Mouse (Mus musculus) neural tube, embryonic 14.5 days (tissue): Measurements from ENCODE around the gene Gm42715. TPM values are rescaled to one million over a fixed set of nuclear protein-coding genes. Genes with fewer than 3 reads are reported as not detected.
A peak's percentile ranks its signal among the peaks of the same experiment; 100 is the strongest.
"Not testable (repeated sequence)": the region's sequence is repeated elsewhere in the genome, so short reads cannot be mapped to it uniquely, and the experiment has no call there.

Experiments
- ATAC-seq: fragments of 200-750 bp; cut with Nextera tagmentation; 2 replicates; pipeline ENCODE4 v1.8.0; 2017; ENCODE audit warnings: low read depth, mild to moderate bottlenecking, moderate TSS enrichment, moderate library complexity
- H3K27ac ChIP-seq: fragments of 300-500 bp; sonication (generic); 2 replicates; pipeline ENCODE4 v1.5.1; 2014; ENCODE audit warnings: low read depth, mild to moderate bottlenecking, control low read depth, low read length, moderate library complexity, mixed read lengths
- H3K27me3 ChIP-seq: fragments of 300-500 bp; sonication (generic); 2 replicates; pipeline ENCODE4 v1.6.1; 2014; ENCODE audit warnings: low read length; ENCODE audit not compliant: control insufficient read depth, insufficient read depth
- H3K36me3 ChIP-seq: fragments of 300-500 bp; sonication (generic); 2 replicates; pipeline ENCODE4 v1.6.1; 2014; ENCODE audit warnings: low read length, mixed read lengths; ENCODE audit not compliant: control insufficient read depth, insufficient read depth
- H3K4me1 ChIP-seq: fragments of 300-500 bp; sonication (generic); 2 replicates; pipeline ENCODE4 v1.6.1; 2014; ENCODE audit warnings: low read length; ENCODE audit not compliant: control insufficient read depth, insufficient read depth
- H3K4me2 ChIP-seq: fragments of 300-500 bp; sonication (generic); 2 replicates; pipeline ENCODE4 v1.6.1; 2014; ENCODE audit warnings: mild to moderate bottlenecking, low read depth, low read length, control low read depth
- H3K4me3 ChIP-seq: fragments of 300-500 bp; sonication (generic); 2 replicates; pipeline ENCODE4 v1.5.1; 2014; ENCODE audit warnings: low read depth, low read length, control low read depth, mixed read lengths
- H3K9ac ChIP-seq: fragments of 300-500 bp; sonication (generic); replicated peaks from 2 replicates; pipeline ENCODE4 v1.6.1; 2014; ENCODE audit warnings: low read depth, mild to moderate bottlenecking, control low read depth, low read length, mixed read lengths
- H3K9me3 ChIP-seq: fragments of 300-500 bp; sonication (generic); 2 replicates; pipeline ENCODE4 v1.6.1; 2016; ENCODE audit warnings: low read length; ENCODE audit not compliant: control insufficient read depth
- WGBS: fragments of 180-500 bp; shearing (Covaris S2); extraction: QIAGEN DNeasy Blood & Tissue Kit; methylation state at CpG from one replicate; pipeline ENCODE4 v1.1.7; 2014; 5-methylcytosine and 5-hydroxymethylcytosine counted together
- polyA plus RNA-seq: library from polyadenylated mRNA; unstranded; fragments of >200 nt; fragmentation: Nextera tagmentation; extraction: Ambion mirVana; gene quantifications from 2 replicates; pipeline ENCODE4 v1.2.1, GENCODE M21; 2014

Gene Gm42715
- polyA plus RNA-seq, 1 experiment from 2014 or later, result 19.7 TPM

DNA sequence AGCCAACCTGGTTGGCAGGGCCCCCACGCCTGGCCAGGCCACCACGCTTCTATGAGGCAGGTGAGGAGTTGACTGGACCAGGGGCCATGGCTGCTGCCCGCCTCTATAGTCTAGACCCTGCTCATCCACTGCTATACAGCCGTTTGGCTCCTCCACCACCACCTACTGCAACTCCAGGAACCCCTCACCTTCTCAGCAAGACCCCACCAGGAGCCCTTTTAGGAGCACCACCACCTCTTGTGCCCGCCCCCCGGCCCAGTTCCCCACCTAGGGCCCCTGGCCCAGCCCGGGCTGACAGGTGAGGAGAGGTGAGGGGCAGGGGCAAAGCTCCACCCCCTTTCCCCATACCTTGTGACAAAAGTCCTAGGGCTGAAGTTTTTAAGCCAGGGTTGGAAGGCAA is 29.4 kb upstream of the Gm42715 start:
- Histone ChIP-seq H3K27ac (no peak overlapping the region), H3K27me3 (no peaks in the 10 kb centered on the region), H3K9ac (no peak overlapping the region), H3K4me3 (no peak overlapping the region), H3K36me3 (peaks cover 56% of the 10 kb centered on the region), H3K4me2 (no peak overlapping the region), H3K4me1 (no peaks in the 10 kb centered on the region), H3K9me3 (no peaks in the 10 kb centered on the region)
- ATAC-seq, result no peak
- WGBS, result 92% methylated on average over 7 of the region's 7 CpGs

DNA sequence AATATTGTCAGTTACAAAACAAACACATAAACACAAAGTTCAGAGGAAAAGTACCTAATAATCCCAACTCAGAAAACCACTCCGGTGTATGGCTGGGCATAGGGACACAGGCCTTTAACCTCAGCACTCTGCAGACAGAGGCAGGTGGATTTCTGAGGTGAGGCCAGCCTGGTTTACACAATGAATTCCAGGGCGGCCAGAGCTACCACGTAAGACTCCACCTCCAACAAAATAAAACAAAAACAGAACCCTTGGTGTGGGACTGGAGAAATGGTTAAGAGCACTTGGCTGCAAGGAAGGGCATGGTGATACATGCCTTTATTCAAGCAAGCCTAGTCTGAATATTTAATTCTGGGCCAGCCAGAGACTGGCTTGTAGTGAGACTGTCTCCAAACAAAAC is 27.5 kb upstream of the Gm42715 start:
- H3K9me3 ChIP-seq, result no peaks in the 10 kb centered on the region
- no peaks in the 10 kb centered on the region for H3K27me3 ChIP-seq
- WGBS, result 87% methylated on average over 3 of the region's 3 CpGs
- ATAC-seq, result no peak
- peaks cover 40% of the 10 kb centered on the region for H3K36me3 ChIP-seq
- H3K4me3 ChIP-seq, result no peak overlapping the region
- H3K27ac ChIP-seq, result no peak overlapping the region
- no peaks in the 10 kb centered on the region for H3K4me1 ChIP-seq
- no peak overlapping the region for H3K4me2 ChIP-seq
- H3K9ac ChIP-seq, result no peak overlapping the region

DNA sequence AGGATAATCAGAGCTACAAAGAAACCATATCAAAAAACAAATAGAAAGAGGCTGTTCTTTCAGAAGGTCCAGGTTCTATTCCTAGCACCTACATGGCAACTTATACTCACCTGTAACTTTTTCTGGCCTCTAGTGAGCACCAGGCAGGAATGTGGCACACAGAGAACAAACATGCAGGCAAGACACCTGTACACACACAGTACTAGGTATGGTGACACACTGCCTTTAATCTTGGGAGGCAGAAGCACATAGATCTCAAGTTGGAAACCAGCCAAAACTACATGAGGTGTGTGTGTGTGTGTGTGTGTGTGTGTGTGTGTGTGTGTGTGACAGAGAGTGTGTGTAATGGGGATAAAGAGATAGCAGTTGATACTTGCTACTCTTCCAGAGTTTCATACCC is 24.7 kb upstream of the Gm42715 start:
- ATAC-seq, result no peak
- H3K9me3 ChIP-seq, result no peaks in the 10 kb centered on the region

DNA sequence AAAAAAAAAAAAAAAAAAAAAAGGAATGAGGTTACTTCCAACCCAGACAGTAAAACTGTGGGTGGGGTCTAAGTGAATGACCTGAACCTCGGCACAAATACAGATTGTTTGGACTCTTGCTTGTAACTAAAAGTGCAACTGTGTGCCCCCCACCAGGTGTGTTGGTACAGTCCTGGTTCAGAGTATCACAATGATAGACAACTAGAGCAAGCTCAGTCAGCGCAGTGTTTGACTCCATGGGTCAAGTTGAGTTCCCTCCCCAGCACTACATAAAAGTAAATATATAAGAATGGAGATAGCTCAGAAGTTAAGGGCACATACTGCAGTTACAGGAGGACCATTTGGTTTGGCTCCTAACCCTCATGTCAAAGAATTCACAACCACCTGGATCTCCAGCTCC is 22.0 kb upstream of the Gm42715 start:
- no peak for ATAC-seq
- no peak overlapping the region for H3K9ac ChIP-seq

More for the DNA sequence above, 24.7 kb upstream of the Gm42715 start:
- no peak overlapping the region for H3K27ac ChIP-seq
- H3K27me3 ChIP-seq, result no peaks in the 10 kb centered on the region
- no peak overlapping the region for H3K4me2 ChIP-seq
- no peaks in the 10 kb centered on the region for H3K4me1 ChIP-seq
- H3K36me3 ChIP-seq, result peaks cover 19% of the 10 kb centered on the region
- H3K9ac ChIP-seq, result no peak overlapping the region
- no peak overlapping the region for H3K4me3 ChIP-seq

DNA sequence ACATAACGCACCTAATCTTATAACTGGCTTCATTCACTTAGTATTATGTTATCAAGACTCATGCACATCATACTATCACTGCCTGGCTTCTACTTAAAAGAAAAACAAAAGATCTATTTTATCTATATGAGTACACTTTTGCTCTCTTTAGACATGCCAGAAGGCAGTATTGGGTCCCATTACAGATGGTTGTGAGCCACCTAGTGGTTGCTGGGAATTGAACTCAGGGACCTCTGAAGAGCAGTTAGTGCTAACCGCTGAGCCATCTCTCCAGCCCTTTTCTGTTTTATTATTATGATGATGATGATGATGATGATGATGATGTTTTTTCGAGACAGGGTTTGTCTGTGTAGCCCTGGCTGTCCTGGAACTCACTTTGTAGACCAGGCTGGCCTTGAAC is 21.0 kb upstream of the Gm42715 start:
- no peaks in the 10 kb centered on the region for H3K9me3 ChIP-seq
- H3K36me3 ChIP-seq, result no peaks in the 10 kb centered on the region; the same call in 1 of the 2 replicates
- 40% methylated on average over 3 of the region's 3 CpGs for WGBS
- no peak overlapping the region for H3K9ac ChIP-seq
- H3K27ac ChIP-seq, result no peak overlapping the region
- H3K27me3 ChIP-seq, result no peaks in the 10 kb centered on the region
- no peaks in the 10 kb centered on the region for H3K4me1 ChIP-seq
- no peak for ATAC-seq
- H3K4me3 ChIP-seq, result no peak overlapping the region
- H3K4me2 ChIP-seq, result no peak overlapping the region

More for the DNA sequence above, 22.0 kb upstream of the Gm42715 start:
- H3K27me3 ChIP-seq, result no peaks in the 10 kb centered on the region
- no peak overlapping the region for H3K4me2 ChIP-seq
- no peaks in the 10 kb centered on the region; the same call in 1 of the 2 replicates for H3K36me3 ChIP-seq
- no peak overlapping the region for H3K27ac ChIP-seq
- 77% methylated on average over 2 of the region's 2 CpGs for WGBS
- no peaks in the 10 kb centered on the region for H3K9me3 ChIP-seq
- H3K4me1 ChIP-seq, result no peaks in the 10 kb centered on the region
- H3K4me3 ChIP-seq, result no peak overlapping the region

DNA sequence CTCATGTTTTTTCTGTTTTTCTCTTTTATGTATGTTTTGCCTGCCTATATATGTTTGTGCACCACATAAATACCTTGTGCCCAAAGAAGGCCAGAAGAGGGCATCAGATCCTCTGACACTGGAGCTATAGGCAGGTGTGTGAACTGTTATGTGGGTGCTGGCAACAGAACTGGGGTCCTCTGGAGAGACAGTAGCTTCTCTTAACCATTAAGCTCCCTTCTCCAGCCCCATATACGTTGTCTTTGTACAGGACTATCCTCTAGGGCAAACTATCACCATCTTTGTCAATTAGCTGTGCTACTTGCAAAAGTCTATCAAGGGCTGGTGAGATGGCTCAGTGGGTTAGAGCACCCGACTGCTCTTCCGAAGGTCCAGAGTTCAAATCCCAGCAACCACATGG is 11.1 kb upstream of the Gm42715 start:
- no peak overlapping the region for H3K4me2 ChIP-seq
- H3K27me3 ChIP-seq, result no peaks in the 10 kb centered on the region
- no peaks in the 10 kb centered on the region for H3K36me3 ChIP-seq
- ATAC-seq, result no peak
- WGBS, result 97% methylated on average over 3 of the region's 3 CpGs
- H3K27ac ChIP-seq, result no peak overlapping the region
- H3K4me3 ChIP-seq, result no peak overlapping the region
- H3K4me1 ChIP-seq, result peaks cover 6% of the 10 kb centered on the region
- H3K9me3 ChIP-seq, result no peaks in the 10 kb centered on the region
- H3K9ac ChIP-seq, result no peak overlapping the region

DNA sequence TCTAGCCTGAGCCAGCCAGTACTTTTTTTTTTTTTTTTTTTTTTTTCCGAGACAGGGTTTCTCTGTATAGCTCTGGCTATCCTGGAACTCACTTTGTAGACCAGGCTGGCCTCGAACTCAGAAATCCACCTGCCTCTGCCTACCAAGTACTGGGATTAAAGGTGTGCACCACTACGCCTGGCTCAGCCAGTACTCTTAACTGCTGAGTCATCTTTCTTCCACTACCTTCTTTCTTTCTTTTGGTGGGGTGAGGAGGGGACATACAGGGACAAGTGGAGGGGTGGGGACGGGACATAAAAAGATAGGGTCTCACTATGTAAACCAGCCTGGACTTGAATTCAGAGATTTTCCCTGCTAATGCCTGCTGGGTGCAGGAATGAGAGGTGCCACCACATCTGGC is 9.6 kb upstream of the Gm42715 start:
- 88% methylated on average over 3 of the region's 4 CpGs for WGBS
- not testable (repeated sequence) for H3K9ac ChIP-seq

DNA sequence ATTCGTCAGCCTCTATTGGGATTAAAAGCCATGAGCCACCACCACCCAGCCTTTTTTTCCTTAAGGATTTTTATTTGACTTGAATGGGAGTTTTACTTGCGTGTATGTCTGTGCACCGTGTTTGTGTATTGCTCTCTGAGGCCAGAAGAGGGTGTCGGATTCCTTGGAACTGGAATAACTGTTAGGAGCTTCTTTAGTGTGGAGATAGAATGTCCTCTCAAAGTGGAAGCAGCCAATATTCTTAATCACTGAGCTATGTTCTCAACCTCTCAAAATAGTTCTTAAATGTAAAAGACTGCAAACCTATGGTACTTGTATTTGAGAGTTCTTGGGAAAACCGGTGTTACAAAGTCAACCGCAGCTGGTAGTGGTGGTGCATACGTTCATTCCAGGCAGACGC is 8.1 kb upstream of the Gm42715 start:
- H3K36me3 ChIP-seq, result peaks cover 3% of the 10 kb centered on the region; the same call in 1 of the 2 replicates
- H3K27me3 ChIP-seq, result no peaks in the 10 kb centered on the region
- H3K9ac ChIP-seq, result no peak overlapping the region
- peaks cover 15% of the 10 kb centered on the region for H3K4me1 ChIP-seq
- no peaks in the 10 kb centered on the region for H3K9me3 ChIP-seq
- H3K4me3 ChIP-seq, result peak overlapping the region; percentile 81
- H3K27ac ChIP-seq, result no peak overlapping the region
- 44% methylated on average over 8 of the region's 8 CpGs for WGBS
- H3K4me2 ChIP-seq, result peak overlapping the region; percentile 52
- ATAC-seq, result no peak

More for the DNA sequence above, 9.6 kb upstream of the Gm42715 start:
- not testable (repeated sequence) for H3K27me3 ChIP-seq, H3K4me2 ChIP-seq, H3K4me3 ChIP-seq, H3K36me3 ChIP-seq, H3K9me3 ChIP-seq, ATAC-seq, H3K27ac ChIP-seq
- peaks cover 15% of the 10 kb centered on the region for H3K4me1 ChIP-seq

DNA sequence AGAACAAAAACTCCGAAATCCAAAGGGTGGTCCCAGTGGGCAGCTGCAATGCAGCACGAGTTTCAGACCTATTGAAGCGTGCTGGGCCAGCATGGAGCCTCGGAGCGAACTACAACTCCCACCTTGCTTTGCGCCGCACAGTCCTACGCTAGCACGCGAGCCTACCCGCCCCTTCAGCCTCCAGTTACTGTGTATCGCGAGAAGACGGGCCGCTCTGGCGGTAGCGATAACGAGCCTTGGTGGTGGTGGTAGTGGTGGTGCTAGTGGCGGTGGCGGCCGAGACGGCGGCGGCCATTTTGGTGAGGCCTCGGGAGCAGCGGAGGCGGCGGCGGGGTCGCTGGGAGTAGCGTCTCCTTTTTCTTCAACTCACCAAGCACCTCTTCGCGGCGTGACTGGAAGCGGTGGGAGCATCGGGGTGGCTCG is 7.6 kb upstream of the Gm42715 start, which contains the start of gene Srcap:
Gene Srcap, plus strand, starts transcription at position 176 of the 423 bp plus-strand sequence.
- WGBS, result under 1% methylated on average over 37 of the region's 37 CpGs
- H3K27me3 ChIP-seq, result no peaks in the 10 kb centered on the region
- peak; percentile 99 for ATAC-seq

More for the DNA sequence above, 7.6 kb upstream of the Gm42715 start, which contains the start of gene Srcap:
- Histone ChIP-seq H3K9ac (peak within 1 kb of the TSS; percentile 87), H3K36me3 (peaks cover 6% of the 10 kb centered on the region), H3K4me2 (peak within 1 kb of the TSS; percentile 59), H3K4me1 (peaks cover 15% of the 10 kb centered on the region), H3K9me3 (no peaks in the 10 kb centered on the region), H3K27ac (peak within 1 kb of the TSS; percentile 99), H3K4me3 (peak within 1 kb of the TSS; percentile 81)
